Mouse (Mus musculus): ENCODE data around the gene Gm2056. TPM values are rescaled to one million over a fixed set of nuclear protein-coding genes. Genes with fewer than 3 reads are reported as not detected.
"Not testable (repeated sequence)": the region's sequence is repeated elsewhere in the genome, so short reads cannot be mapped to it uniquely, and the experiment has no call there.

Gm2056 gene
- not detected in 2 replicates for polyA plus RNA-seq (2015; fragmentation: Nextera tagmentation; extraction: Ambion mirVana)

DNA sequence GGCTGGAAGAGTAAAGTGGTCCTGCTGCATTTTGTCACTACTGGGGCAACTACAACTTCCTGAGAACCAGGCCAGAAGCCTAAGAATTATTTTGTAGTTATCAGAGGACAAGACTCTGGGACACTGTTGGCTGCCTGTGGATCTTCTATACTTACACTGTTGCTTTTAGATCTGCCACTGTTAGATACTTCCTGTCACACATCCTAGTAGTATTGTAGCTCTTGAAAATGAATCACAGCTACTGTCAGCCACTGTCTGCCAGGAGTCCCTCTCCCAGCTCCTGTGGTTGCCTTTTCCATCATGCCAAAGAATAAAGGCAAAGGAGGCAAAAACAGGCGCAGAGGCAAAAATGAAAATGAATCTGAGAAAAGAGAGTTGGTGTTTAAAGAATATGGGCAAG, at the start of gene Gm2056:
Gm2056 (plus strand) TSS at position 301 of the 400 bp plus-strand sequence.
- 91% methylated on average over 1 of the region's 1 CpGs for WGBS
- not testable (repeated sequence) for H3K4me3 ChIP-seq (replicated peaks; ENCODE audit: low read length); H3K27me3 ChIP-seq (replicated peaks; ENCODE audit: control insufficient read depth, insufficient read depth, low read length); H3K9me3 ChIP-seq (ENCODE audit: control insufficient read depth, low read length); H3K36me3 ChIP-seq (ENCODE audit: control insufficient read depth, insufficient read depth); H3K9ac ChIP-seq (replicated peaks; ENCODE audit: low read depth, low read length); H3K4me2 ChIP-seq (ENCODE audit: low read length); H3K4me1 ChIP-seq (replicated peaks; ENCODE audit: control insufficient read depth, insufficient read depth, low read length); ATAC-seq; H3K27ac ChIP-seq (ENCODE audit: low read length)

DNA sequence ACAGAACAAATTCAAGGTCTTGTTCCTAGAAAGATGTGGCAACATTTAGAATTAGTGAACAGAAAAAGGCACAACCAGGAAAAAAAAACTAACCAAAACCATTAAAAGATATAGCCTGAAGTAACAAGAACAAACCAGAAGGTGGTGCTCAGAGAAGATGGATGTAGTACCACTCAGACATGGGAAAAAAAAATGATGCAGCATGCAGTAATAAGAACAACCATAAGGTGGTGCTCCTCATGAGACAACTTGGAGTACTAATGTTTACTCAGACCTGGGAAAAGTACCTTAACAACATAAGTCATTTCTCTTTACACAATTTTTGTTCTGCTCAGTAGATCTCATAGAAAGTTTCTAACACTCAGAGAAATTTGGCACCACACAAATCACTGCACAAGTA, 42.8 kb upstream of the Gm2056 start:
- not testable (repeated sequence) for H3K27me3 ChIP-seq (replicated peaks; ENCODE audit: control insufficient read depth, insufficient read depth, low read length)

DNA sequence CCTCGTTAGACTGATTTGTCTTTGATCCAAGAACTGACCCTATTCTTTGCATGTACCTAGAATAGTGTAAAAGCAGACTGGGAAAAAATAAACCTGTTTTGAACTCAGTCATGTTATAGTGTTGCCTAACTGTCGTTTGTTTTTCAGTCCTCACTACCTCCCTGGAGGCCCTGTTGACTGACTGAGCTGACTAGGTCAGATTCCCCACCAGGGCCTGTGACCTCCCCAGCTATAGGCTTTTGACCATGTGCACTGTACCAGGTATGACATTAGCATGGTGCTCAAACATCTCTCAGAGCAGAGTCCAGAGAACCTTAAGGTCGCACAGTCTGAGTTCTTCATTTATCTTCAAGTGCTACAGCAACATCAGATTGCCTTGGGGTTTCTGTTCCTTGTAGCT, 22.7 kb upstream of the Gm2056 start:
- 75% methylated on average over 3 of the region's 3 CpGs for WGBS

More for the DNA sequence above, 42.8 kb upstream of the Gm2056 start:
- not testable (repeated sequence) for H3K36me3 ChIP-seq (ENCODE audit: control insufficient read depth, insufficient read depth); H3K9me3 ChIP-seq (ENCODE audit: control insufficient read depth, low read length); H3K9ac ChIP-seq (replicated peaks; ENCODE audit: low read depth, low read length); H3K4me2 ChIP-seq (ENCODE audit: low read length); H3K27ac ChIP-seq (ENCODE audit: low read length); H3K4me1 ChIP-seq (replicated peaks; ENCODE audit: control insufficient read depth, insufficient read depth, low read length); ATAC-seq; H3K4me3 ChIP-seq (replicated peaks; ENCODE audit: low read length)

DNA sequence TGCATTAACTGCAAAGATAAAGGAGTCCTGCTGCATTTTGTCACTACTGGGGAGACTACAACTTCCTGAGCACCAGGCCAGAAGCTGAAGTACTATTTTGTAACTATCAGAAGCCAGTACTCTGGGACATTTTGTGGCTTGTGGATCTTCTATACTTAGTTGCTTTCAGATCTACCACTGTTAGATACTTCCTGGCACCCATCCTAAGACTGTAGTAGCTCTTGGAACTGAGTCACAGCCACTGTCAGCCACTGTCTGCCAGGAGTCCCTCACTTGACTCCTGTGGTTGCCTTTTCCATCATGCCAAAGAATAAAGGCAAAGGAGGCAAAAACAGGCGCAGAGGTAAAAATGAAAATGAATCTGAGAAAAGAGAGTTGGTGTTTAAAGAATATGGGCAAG, 15.3 kb upstream of the Gm2056 start, which contains the start of gene Gm2075:
Gm2075 (plus strand) TSS at position 301 of the 400 bp plus-strand sequence.
- not testable (repeated sequence) for H3K27ac ChIP-seq (ENCODE audit: low read length); H3K4me2 ChIP-seq (ENCODE audit: low read length); ATAC-seq; H3K4me3 ChIP-seq (replicated peaks; ENCODE audit: low read length); H3K36me3 ChIP-seq (ENCODE audit: control insufficient read depth, insufficient read depth); H3K27me3 ChIP-seq (replicated peaks; ENCODE audit: control insufficient read depth, insufficient read depth, low read length); H3K9ac ChIP-seq (replicated peaks; ENCODE audit: low read depth, low read length); H3K9me3 ChIP-seq (ENCODE audit: control insufficient read depth, low read length); H3K4me1 ChIP-seq (replicated peaks; ENCODE audit: control insufficient read depth, insufficient read depth, low read length)
- WGBS = no CpG with 5 or more reads among the region's 1 CpGs

More for the DNA sequence above, 22.7 kb upstream of the Gm2056 start:
- not testable (repeated sequence) for H3K4me1 ChIP-seq (replicated peaks; ENCODE audit: control insufficient read depth, insufficient read depth, low read length); ATAC-seq; H3K9me3 ChIP-seq (ENCODE audit: control insufficient read depth, low read length); H3K4me2 ChIP-seq (ENCODE audit: low read length); H3K36me3 ChIP-seq (ENCODE audit: control insufficient read depth, insufficient read depth); H3K9ac ChIP-seq (replicated peaks; ENCODE audit: low read depth, low read length); H3K27ac ChIP-seq (ENCODE audit: low read length); H3K27me3 ChIP-seq (replicated peaks; ENCODE audit: control insufficient read depth, insufficient read depth, low read length); H3K4me3 ChIP-seq (replicated peaks; ENCODE audit: low read length)

DNA sequence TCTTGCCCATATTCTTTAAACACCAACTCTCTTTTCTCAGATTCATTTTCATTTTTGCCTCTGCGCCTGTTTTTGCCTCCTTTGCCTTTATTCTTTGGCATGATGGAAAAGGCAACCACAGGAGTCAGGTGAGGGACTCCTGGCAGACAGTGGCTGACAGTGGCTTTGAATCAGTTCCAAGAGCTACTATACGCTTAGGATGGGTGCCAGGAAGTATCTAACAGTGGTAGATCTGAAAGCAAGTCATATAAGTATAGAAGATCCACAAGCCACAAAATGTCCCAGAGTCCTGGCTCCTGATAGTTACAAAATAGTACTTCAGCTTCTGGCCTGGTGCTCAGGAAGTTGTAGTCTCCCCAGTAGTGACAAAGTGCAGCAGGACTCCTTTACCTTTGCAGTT, 8.1 kb upstream of the Gm2056 start, which contains the start of gene Gm6803:
Gm6803 (minus strand) TSS at position 101 of the 400 bp plus-strand sequence.
- H3K9me3 ChIP-seq (ENCODE audit: control insufficient read depth, low read length); ATAC-seq: not testable (repeated sequence)
- WGBS = 73% methylated on average over 2 of the region's 2 CpGs

DNA sequence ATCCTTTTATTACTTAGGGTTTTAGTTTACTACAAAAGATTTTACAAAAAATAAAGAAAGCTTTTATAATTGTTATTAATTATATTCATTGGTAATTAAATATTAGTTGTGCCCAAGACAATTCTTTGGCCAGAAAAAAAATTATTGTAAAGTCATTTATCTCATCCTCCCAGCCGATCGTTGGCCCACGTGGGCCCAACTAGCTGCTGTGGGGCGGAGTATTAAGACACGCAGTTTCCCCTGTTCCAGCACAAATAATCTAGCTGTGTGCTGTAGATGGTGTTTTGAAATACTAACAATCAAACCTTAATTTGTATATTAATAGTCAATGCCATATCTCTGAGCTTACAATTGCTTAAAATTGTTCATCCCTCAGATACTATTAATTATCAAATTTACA, 5.4 kb downstream of the Gm2056 start:
- not testable (repeated sequence) for H3K27me3 ChIP-seq (replicated peaks; ENCODE audit: control insufficient read depth, insufficient read depth, low read length); H3K4me1 ChIP-seq (replicated peaks; ENCODE audit: control insufficient read depth, insufficient read depth, low read length); ATAC-seq; H3K27ac ChIP-seq (ENCODE audit: low read length); H3K4me3 ChIP-seq (replicated peaks; ENCODE audit: low read length); H3K4me2 ChIP-seq (ENCODE audit: low read length); H3K9ac ChIP-seq (replicated peaks; ENCODE audit: low read depth, low read length); H3K9me3 ChIP-seq (ENCODE audit: control insufficient read depth, low read length); H3K36me3 ChIP-seq (ENCODE audit: control insufficient read depth, insufficient read depth)
- 92% methylated on average over 5 of the region's 5 CpGs for WGBS

More for the DNA sequence above, 8.1 kb upstream of the Gm2056 start, which contains the start of gene Gm6803:
- not testable (repeated sequence) for H3K4me3 ChIP-seq (replicated peaks; ENCODE audit: low read length); H3K9ac ChIP-seq (replicated peaks; ENCODE audit: low read depth, low read length); H3K27ac ChIP-seq (ENCODE audit: low read length); H3K27me3 ChIP-seq (replicated peaks; ENCODE audit: control insufficient read depth, insufficient read depth, low read length); H3K4me2 ChIP-seq (ENCODE audit: low read length); H3K4me1 ChIP-seq (replicated peaks; ENCODE audit: control insufficient read depth, insufficient read depth, low read length); H3K36me3 ChIP-seq (ENCODE audit: control insufficient read depth, insufficient read depth)

DNA sequence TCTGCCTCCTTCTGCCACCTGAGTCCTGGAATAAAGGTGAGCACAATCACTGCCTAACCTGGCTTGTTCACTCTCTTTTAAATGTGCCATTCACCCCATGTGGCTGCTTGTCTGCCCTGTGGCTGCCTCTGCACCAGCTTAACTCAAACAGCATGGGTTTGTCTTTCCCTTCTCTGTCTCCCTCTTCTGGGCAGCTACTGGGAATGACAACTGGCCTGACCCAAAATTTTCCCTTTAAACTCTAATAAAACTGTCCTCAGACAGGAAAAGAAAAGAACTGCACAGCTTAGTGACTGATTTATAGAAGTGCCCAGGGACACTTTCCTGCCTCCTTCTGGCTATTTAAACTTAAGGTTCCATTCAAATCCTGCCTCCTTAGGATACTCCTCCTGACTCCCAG, 12.3 kb downstream of the Gm2056 start:
- not testable (repeated sequence) for H3K27me3 ChIP-seq (replicated peaks; ENCODE audit: control insufficient read depth, insufficient read depth, low read length); H3K4me1 ChIP-seq (replicated peaks; ENCODE audit: control insufficient read depth, insufficient read depth, low read length); H3K4me2 ChIP-seq (ENCODE audit: low read length); H3K9me3 ChIP-seq (ENCODE audit: control insufficient read depth, low read length); ATAC-seq; H3K36me3 ChIP-seq (ENCODE audit: control insufficient read depth, insufficient read depth); H3K4me3 ChIP-seq (replicated peaks; ENCODE audit: low read length); H3K9ac ChIP-seq (replicated peaks; ENCODE audit: low read depth, low read length); H3K27ac ChIP-seq (ENCODE audit: low read length)

DNA sequence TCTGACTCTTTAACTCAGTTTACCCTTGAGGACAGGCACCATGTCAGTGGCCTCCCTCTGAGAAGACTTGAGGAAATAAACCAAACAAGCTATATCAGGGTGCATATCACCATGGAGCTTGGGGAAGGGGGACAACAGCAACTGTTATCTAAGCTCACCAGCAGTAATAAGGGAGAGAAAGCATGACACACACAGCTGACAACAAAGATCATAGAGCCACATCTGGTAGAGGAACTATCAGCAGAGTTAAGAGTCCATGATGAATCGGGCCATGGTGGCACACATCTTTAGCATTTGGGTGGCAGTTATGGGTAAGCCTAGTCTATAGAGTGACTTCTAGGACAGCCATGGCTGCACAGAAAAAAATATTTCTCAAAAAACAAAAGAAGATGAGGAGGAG, 12.9 kb downstream of the Gm2056 start:
- not testable (repeated sequence) for H3K9ac ChIP-seq (replicated peaks; ENCODE audit: low read depth, low read length); H3K27ac ChIP-seq (ENCODE audit: low read length); H3K4me2 ChIP-seq (ENCODE audit: low read length); H3K4me1 ChIP-seq (replicated peaks; ENCODE audit: control insufficient read depth, insufficient read depth, low read length); H3K36me3 ChIP-seq (ENCODE audit: control insufficient read depth, insufficient read depth); H3K4me3 ChIP-seq (replicated peaks; ENCODE audit: low read length); ATAC-seq; H3K27me3 ChIP-seq (replicated peaks; ENCODE audit: control insufficient read depth, insufficient read depth, low read length); H3K9me3 ChIP-seq (ENCODE audit: control insufficient read depth, low read length)
- WGBS = 94% methylated on average over 1 of the region's 1 CpGs

DNA sequence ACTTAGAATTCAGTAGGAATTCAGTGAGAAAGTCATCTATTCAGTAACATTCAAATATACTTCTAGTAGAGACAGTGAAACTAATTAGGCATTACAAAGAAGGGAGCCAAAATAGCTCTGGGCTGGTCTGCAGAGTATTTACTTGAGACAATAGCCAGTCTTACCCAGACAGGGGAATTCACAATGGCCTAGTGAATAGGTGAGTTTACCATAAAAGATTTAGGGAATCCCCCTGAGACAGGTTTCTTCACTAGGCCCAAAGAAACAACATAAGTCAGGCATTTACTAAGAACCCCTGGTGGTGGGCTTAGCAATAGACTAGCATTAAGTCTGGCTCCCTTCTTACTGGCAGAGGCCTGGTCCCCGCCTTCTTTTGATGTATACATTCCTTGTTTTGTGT, 18.4 kb downstream of the Gm2056 start:
- not testable (repeated sequence) for H3K27me3 ChIP-seq (replicated peaks; ENCODE audit: control insufficient read depth, insufficient read depth, low read length); H3K9ac ChIP-seq (replicated peaks; ENCODE audit: low read depth, low read length); H3K4me3 ChIP-seq (replicated peaks; ENCODE audit: low read length); H3K4me1 ChIP-seq (replicated peaks; ENCODE audit: control insufficient read depth, insufficient read depth, low read length); H3K9me3 ChIP-seq (ENCODE audit: control insufficient read depth, low read length); H3K27ac ChIP-seq (ENCODE audit: low read length); H3K36me3 ChIP-seq (ENCODE audit: control insufficient read depth, insufficient read depth); ATAC-seq; H3K4me2 ChIP-seq (ENCODE audit: low read length)
- 55% methylated on average over 1 of the region's 1 CpGs for WGBS
